Mouse (Mus musculus) layer of hippocampus, adult 18-20 months (tissue): ENCODE results near the gene Bcl2l2. TPM values are rescaled to one million over a fixed set of nuclear protein-coding genes. Genes with fewer than 3 reads are reported as not detected.

ENCODE experiments used
- DNase-seq, 2 experiments: peaks; one replicate each; pipeline ENCODE4 v3.0.0; 2022; ENCODE audit warnings: low spot score in 2 of 2
- long read RNA-seq: library from polyadenylated mRNA; stranded (forward); transcript quantifications from one replicate; pipeline ENCODE4 v2.0.0, GENCODE M21; 2021
- total RNA-seq, 2 experiments: library from RNA; stranded (reverse); gene quantifications; 2 replicates each; pipeline ENCODE4 v1.2.3; 2021

The Bcl2l2 gene
- 100 to 1,000 TPM; 121 to 124 TPM for total RNA-seq
- long read RNA-seq, partial matches to known transcripts: 1 of 2 reads
- long read RNA-seq, other reads (novel, unspliced or antisense): 1 of 2 reads

DNA sequence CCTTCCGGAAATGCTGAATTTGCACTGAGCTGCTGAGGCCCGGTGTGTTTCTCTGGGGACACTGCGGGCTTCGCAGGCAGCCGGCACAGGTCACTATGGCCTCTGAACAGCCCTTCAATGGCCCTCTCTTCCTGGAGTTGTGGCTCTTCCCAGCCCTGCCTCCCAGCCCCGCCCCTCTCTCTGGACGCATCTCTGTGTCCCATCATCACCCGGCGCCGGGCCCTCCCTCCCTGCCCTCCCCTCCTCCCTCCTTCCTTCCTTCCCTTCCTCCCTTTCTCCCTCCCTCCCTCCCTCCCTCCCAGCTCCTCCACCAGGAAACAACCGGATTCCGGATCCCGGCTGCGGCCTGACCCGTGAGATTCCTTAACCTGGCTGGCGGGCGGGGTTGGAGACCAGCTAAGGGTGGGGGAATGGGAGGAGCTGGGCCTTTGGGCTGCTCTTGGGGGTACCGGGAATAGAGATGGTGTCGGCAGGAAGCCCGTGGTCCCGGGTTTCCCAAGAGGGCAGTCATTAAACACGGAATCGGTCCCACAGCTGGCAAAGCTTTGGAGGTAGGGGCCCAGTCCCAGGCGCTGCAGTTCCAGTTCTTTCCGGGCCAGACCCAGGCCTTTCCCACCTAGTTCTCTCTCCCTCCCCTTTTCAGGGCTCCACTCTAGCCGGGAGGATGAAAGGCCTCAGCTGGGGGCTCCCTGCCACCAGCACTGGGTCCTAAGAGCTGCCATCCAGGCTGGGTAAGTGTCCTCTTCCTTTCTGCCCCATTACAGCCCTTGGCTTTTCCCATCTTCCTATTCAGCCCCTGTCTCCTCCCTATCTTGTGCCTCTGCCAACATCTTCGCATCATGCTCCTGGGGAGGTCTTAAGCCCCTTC, at the start of gene Bcl2l2, which contains the start of gene Gm20521:
Gene Bcl2l2, plus strand, starts transcription at position 224 of the 868 bp plus-strand sequence.
Gene Gm20521, plus strand, starts transcription at position 288 of the 868 bp plus-strand sequence.
- peak in 1 of 2 experiments; percentile 76 for DNase-seq

DNA sequence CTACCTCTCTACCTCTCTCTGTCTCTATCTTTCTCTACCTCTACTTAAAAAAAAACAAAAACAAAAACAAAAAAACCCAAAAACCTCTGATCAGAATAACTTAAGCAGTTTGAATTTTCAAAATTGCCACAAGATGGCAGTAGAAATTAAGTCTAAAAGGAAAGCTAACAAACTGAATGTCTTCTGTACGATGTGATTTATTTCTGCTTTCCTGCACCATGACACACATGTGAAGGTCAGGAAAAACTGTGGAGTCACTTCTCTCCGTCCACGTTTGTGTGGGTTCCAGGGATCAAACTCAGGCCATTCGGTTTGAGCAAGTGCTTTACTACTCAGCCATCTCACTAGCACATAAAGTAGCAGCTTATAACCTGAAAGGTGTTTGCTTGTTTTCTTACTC, 39.7 kb upstream of the Bcl2l2 start:
- peak in 1 of 2 experiments; percentile 45 for DNase-seq

DNA sequence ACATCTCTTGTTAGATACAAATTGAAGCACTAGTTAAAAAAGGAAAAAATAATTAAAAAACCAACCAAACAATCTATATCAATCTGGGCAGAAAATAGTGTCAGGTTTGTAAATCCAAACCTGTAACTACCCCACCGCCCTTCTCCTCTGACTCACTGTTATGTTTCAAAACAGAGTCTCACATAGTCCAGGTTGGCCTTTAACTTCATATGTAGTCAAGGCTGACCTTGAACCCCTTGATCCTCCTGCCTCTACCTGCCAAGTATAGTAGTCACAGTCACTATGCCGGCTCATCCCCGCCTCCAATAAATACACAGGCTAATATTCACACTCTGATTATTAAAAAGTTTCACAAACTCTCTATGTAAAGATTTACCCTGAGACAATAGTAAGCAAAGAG, 27.5 kb upstream of the Bcl2l2 start:
- DNase-seq: no peak

DNA sequence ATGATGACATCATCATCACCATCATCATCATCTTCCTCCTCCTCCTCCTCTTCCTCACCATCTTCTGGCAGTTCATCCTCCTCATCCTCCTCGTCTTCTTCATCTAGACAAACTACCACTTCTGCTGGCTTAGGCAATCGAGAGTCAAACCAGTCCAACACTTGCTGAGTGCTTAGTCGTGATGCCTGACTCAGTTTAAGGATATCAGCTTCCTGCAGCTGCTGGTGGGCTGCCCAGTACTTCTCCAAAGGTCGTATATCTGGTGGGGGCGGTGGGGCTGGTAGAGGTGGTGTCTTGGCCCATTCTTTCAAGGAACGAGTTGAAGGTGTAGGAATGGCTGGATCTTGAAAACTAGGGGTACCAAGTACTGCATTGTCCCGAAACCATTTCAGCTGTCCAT, 26.5 kb upstream of the Bcl2l2 start:
- DNase-seq: no peak

DNA sequence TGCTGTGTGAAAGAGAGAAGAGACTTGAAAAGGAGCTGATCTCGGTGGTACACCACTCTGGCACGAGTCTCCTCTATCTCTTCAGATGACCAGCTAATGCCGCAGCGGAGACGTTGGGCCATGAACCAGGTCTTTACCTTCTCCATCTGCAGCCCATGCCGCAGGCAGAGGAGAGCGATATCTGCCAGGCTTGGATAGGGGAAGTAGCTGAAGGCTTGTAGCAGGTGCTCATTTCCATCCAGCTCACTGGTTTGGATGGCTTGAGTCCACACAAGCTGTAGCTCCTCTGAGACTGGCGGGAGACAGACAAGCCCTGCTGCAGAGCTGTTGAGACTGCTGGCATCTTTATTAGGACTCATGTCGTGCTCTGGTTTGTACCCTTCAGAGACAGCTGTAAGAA, 25.3 kb upstream of the Bcl2l2 start:
- peak in 1 of 2 experiments; percentile 23 for DNase-seq

DNA sequence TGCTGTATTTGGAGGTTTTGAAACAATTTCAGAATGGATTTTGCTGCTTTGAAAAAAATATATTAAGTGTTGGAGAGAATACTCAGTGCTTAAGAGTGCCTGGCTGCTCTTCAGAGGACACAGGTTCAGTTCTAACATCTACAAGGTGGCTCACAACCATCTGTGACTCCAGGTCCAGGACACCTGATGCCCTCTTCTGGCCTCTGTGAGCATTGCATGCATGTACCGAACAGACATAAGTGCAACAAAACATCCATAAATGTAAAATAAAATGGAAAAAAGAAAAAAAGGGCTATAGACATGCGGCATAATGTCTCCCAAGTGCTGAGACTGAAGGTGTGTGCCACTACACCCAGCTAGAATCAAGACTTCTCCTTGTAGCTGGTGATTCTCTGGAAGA, 22.7 kb upstream of the Bcl2l2 start:
- DNase-seq: peak in 1 of 2 experiments; percentile 77

DNA sequence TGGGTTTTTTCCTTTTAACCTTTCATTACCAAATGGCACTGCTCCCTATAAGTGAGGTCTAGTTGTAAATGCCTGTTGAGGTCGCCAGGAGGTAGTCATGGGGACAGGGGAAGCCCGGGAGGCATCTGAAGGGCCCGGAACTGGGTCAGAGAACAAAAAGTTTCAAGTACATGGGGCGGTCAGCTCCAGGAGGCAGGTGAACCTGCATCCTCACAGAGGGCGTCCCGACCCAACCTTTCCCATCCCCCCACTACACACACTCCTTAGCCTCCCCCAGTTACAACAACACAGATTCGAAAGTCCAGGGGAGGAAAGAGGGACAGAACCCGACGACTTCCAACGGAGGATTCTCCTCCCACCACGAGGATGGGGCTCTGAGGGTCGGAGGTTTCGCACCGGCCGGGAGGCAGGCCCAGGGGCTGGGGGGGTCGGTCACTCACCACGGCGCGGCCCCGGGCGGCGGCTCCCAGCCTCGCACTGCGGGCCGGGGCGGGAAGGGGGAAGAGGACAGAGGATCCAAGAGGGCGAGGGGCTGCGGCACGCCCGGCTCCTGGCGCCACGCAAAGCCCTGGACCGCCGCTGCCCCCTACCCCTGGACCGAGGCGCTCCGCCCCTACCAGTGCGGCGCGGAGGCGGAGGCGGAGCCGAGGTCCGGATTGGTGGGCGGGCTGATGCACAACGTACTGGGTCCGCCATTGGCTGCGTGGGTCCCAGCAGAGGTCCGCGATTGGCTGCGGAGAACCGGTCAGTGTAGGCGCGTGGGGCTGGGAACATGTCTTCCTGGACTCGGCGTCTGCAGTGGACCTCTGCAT, 19.5 kb upstream of the Bcl2l2 start:
- peak; percentile 87 to 96 for DNase-seq

DNA sequence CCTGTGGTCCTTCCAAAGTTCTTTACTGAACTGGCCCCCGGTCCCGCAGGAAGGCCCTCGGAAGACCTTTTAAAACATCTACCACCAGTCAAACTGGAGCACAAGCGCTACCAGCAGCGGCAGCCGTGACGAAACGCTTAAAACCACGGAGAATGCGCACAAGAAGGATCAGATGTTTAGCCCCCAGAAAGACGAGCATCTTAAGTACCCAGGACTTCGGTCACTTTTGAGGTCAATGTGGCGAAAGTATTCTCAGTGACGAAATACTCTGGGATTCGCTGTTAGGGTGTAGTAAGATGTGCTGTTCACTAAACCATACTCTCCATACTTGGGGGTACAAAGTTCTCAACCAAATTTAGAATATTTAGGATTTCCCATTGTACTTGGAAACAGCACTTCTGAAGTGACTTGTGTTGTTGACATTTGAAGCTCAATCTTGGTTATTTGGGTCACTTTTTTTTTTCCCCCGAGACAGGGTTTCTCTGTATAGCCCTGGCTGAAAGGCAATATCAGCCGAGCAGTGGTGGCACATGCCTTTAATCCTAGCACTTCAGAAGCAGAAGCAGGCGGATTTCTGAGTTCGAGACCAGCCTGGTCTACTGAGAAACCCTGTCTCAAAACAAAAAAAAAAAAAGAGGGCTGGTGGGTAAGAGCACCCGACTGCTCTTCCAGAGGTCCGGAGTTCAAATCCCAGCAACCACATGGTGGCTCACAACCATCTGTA, 18.7 kb upstream of the Bcl2l2 start:
- DNase-seq: no peak

DNA sequence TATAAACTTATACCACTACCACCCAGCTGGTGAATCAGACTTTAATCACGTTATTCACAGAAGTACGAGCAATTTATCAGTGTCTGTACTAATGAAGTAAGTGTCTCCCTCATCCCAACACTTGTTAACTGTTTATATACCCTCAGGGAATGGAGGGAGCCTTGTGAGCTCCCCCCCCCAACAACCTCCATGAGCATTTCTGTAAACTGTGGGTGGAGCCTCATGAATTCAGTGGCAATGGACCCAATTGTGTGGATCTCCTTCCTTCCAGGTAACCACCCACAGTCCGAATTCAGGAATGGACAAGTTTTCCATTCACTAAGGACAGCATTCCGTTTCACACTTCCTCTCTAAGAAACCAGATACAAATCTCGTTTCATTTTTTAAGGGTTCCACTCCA, 17.6 kb upstream of the Bcl2l2 start:
- no peak for DNase-seq

DNA sequence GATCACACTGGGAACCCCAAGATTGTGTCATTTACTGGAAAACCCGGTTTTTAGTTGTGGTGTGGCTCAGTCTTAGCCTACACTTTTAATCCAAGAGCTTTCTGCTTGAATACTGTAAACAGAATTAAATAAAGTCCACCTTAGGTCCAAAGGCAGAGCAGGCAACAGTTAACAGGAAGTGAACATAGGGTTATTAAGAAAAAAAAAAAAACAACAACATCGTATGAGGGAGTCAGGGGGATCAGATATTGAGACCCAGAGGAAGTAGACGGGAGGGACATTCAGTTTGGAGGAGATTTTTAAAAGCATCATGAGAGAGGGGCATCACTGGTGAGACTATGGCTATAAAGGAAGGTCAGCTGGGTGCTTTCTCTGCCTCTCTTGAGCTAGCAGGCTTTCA, 16.9 kb upstream of the Bcl2l2 start:
- DNase-seq: no peak

DNA sequence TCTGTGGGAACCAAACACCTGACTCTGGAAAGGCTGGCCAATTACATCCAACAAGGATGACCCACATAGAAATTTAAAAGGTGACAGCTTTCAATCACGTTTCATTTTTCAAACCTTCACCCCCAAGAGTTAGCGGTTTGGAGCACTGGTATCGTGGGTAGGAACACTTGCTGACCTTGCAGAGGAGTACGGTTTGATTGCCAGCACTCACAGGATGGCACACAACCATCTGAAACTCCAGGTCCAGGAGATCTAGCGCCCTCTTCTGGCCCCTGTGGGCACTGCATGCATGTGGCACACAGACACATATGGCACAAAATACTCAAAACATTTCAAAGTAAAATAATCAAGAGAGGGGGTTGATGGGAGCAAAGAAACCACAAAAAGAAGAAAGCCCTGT, 16.2 kb upstream of the Bcl2l2 start:
- no peak for DNase-seq

DNA sequence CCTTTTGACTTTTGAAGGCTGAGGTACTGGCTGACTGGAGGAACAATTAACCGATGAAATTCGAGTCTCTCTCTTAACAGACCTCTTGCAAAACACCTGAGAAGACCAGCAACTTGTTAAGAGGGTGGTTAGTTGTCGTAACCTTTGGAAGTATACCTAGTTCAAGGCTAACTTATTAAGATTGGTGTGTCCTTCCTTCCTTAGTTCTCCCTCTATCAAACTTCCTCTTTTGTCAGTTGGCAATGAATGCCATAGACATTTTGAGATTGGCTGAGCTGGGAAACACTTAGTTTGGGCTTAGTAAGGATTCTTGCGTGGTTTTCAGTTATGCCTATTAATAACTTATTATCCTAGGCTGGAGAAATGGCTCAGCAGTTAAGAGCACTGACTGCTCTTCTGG, 15.2 kb upstream of the Bcl2l2 start:
- no peak for DNase-seq

DNA sequence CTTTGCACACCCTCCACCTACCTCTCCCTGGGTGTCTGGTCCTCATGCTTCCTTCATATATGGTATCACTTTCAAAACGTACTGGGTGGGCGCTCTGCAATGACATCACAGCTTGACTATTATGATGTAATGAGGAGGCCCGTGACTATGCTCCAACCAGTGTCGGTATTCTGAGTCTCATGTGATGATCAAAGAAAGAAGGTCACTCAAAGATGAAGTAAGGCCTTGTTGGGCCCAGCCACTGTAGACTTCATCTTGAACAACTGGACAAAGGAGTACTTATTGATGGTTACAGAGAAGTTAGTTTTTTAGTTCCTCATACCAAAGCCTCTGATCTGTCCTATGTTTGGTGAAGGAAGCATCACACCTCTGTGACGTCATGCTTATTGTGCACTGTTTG, 12.3 kb upstream of the Bcl2l2 start, which contains the start of gene Homez:
Gene Homez, minus strand, starts transcription at position 101 of the 400 bp plus-strand sequence.
- no peak for DNase-seq

DNA sequence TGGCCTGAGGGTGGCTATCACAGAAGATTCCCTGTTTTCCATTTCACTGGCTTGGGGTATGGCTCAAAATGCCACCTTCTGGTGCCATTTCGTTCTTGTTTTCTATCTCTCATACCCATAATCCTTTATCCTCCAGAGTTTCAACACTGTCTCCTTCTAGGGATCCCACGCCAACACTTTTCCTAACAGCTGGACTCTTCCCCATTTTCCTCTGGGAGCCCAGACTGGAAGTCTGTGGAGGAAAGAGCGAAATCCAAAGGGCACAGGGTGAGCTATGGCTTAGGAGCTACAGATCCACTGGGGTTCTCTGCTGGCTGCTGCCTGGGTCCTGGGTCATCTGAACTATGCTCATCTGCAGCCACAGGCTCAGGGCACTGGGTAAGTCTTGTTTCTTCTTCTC, 9.0 kb upstream of the Bcl2l2 start:
- DNase-seq: no peak

DNA sequence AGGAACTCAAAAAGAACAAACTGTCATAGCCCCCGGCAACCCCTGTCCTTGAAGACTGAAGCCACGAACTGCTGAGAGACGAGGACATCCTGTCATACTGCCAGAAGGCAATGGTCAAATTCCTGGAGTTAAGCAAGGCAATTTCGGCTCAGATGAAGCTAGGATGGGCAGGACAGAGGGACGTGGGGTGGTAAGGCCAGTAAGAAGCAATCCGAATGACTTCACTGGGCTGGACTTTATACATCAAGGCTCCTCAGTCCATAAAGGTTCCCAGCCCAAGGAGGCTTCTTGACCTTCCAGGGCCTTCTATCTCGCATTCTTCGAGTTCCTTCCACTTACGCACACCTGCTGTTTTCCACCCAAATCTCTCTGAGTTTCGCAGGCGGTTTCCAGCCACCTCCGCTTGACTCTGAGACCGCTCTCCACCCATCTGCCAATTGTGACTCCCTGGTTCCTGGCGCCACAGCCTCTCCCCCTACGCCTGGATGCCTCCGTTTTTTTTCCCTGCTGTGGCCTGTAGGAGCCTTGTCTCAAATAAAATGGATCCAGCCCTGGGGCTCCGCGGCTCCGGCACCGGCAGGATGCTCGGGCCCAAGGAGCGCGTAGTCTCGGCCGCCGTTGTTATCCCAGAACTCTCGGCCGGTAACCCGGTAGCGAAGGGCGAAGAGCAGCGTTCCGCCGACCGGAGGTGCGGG, 7.2 kb upstream of the Bcl2l2 start:
- DNase-seq: peak in 1 of 2 experiments; percentile 72

DNA sequence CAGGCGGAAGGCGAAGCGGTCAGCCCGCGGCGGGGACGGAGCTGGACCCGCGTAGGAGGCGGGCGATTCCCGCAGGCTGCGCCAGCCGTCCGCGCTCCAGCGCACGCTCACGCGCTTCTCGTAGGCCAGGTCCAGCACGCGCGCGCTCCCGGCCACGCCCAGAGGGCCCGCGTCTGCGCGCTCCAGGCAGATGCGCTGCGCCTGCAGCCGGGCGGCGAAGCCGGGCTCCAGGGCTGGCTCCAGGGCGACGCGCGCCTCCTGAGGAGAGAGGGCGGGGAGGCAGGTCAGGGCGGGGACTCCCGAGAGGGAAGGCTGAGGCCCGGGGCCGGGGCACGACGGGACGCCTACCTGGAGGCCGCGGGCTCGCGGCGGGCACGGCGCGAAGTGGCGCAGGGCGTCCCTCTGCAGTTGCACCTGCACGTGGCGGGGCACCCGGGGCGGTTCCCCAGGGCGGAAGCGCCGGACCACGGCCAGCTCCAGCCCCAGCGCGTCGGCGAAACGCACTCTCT, 6.6 kb upstream of the Bcl2l2 start:
- DNase-seq: peak; percentile 88 to 92

DNA sequence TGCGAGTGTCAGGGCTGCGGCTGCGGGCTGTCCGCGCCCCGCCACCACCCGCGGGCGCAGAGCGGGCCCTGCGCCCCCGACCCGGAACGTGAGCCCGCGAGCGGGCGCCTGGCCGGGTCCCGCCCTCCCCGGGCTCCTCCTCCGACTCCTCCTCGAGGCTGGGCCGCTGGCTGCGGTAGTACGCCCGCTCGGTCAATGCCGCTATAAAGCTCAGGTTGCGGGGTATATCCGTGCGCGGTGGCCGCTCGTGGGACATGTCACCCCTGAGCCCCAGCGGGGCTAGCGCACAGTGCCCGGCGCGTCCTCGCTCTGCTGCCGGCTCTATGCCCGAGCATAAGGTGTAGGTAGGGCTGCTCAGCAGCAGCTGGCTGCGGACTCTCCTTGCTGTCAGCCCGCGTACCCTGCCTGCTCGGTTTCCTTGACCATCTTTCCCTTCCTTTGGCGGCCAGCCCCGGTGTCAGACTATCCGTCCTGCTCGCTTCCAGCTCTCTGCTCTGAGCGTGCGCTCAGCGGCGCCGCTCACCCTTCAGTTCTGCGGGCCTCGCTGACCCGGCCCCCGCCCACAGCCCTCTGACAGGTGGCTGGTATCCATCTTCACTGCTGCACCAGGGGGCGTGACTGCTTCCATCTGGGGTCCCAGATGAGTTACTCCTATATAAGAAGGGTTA, 6.0 kb upstream of the Bcl2l2 start, which contains the start of gene Ppp1r3e:
Gene Ppp1r3e, minus strand, starts transcription at position 503 of the 668 bp plus-strand sequence.
- peak; percentile 52 to 74 for DNase-seq

DNA sequence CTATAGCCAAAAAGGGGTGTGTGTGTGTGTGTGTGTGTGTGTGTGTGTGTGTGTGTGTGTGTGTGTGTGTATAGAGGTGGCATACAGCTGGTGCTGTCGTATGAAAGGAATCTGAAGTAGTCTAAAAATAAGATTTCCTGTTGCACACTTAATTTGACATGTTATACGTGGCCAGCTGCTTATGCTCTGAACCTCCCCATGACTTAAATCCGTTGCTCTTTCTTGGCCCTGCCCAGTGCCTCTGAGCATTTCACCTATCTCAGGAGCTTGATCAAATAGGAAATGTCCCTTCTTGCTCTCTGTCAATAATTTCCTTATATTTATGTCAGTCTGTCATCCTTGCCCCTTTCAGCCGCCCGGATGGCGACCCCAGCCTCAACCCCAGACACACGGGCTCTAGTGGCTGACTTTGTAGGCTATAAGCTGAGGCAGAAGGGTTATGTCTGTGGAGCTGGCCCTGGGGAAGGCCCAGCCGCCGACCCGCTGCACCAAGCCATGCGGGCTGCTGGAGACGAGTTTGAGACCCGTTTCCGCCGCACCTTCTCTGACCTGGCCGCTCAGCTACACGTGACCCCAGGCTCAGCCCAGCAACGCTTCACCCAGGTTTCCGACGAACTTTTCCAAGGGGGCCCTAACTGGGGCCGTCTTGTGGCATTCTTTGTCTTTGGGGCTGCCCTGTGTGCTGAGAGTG, 990 bp downstream of the Bcl2l2 start:
- DNase-seq: no peak

DNA sequence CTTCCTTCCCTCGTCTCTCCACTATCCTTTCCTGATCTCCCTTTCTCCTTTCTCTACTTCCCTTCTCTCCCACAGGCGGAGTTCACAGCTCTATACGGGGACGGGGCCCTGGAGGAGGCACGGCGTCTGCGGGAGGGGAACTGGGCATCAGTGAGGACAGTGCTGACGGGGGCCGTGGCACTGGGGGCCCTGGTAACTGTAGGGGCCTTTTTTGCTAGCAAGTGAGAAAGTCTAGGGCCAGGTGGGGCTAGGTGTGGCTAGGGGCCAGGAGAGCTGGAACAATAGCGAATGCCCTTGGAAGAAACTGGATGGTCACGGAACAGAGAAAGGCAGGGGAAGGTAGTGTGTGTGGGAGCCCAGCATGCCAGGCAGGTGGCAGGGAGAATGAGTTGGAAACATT, 2.1 kb downstream of the Bcl2l2 start:
- DNase-seq: no peak
